Mouse (Mus musculus) retina, adult 2 months (tissue): ENCODE measurements around the gene Syngr2.
"Not testable (repeated sequence)": the region's sequence is repeated elsewhere in the genome, so short reads cannot be mapped to it uniquely, and the experiment has no call there.

ENCODE experiments used
- DNase-seq: peaks from one replicate; pipeline ENCODE4 v3.0.0-alpha.2; 2012; ENCODE audit warnings: low read depth, low spot score

Gene Syngr2

DNA sequence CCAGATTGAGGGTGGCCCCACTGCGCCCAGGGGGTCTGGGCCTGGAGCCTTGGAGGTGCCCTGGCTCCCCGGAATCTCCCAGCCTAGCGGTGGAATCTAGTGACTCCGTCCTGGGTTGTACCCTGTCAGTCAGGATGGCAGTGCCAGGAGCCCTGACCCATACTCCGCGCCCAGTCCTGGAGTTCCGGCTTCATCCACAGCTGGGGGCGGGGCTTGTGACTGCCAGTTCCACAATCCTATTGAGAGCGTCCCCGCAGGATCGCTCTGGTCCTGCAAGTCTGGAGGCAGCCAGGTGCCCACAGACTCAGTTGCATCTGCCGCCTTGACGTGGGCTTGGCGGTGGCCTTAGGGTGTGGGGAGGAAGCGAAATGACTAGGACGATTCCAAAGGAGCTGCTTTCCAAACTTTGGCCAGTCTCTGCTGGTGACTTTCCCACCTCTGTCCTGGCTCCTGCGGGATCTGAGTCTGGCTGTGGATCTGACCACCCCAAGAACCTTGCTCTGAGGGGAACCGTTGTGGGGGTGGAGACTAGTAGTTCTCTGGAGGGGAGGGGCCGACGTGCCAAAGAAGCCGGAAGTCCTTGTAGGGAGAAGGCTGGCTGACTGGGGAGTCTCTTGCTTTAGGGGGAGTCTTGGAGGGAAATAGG, 1.1 kb downstream of the Syngr2 start:
- peak; percentile 56 for DNase-seq

DNA sequence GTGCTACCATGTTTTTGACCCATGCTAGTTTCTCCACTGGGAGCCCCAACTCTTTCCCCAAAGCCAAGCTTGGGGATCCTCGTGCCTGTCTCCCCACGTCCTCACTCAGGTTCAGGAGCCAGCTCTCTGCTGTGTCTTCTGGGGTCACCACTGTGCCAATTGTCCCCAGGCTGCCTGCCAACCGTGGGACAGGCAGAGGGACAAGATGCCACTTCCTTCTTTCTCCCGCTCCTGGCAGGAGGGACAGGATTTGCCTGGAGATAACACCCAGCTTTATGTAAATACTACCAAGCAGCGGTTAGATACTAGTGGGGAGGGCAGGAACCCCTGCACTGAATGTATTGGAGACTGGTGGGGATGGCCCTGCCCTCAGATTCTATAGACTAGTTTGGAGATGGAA, 4.4 kb downstream of the Syngr2 start:
- no peak for DNase-seq

DNA sequence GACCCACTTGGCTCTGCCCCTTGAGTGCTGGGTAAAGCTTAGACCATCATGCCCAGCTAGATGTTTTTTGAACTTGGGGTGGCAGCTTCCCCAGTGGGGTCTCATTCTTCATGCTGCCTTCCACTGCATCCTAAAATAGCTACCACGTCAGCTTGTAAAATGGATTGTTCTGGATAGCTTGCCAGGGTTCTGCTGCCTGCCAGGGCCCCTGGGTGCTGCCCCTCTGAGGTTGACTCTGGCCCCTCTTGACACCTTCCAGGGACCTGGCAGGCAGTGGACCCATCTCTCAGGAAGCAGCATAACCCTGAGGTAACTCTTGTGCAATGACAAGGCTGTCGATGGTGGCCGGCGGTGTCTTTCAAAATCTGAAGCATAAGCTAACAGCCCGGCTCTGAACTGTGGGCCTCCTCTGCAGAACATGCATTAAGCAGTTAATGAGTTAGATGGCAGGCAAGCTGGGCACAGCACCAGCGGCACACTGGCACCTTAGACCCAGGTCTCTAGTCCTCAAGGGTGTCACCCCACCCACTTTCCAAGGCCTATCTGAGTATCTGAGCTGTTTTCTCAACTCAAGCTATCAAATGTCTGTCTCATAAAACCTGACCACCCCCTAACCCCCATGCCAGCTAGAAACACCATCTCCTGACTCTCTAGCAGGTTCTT, 5.4 kb downstream of the Syngr2 start:
- no peak for DNase-seq

DNA sequence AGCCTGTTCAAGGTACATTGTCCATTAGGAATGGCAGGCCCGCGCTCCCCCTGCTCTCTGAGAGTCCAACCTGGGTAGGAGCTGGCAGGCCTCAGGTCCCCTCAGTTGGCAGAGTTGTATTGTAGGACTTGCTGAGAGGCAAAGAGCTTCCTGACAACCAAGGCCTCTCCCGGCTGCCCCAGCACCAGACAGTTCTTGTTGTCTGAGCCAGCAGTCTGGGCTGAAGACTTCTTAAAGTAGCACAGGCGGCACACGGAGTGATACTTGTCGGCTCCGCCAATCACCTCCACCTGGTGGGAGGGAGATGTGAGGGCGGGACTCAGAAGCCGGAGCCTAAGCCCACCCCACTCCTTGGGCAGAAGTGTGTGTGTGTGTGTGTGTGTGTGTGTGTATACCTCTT, 6.4 kb downstream of the Syngr2 start:
- not testable (repeated sequence) for DNase-seq

DNA sequence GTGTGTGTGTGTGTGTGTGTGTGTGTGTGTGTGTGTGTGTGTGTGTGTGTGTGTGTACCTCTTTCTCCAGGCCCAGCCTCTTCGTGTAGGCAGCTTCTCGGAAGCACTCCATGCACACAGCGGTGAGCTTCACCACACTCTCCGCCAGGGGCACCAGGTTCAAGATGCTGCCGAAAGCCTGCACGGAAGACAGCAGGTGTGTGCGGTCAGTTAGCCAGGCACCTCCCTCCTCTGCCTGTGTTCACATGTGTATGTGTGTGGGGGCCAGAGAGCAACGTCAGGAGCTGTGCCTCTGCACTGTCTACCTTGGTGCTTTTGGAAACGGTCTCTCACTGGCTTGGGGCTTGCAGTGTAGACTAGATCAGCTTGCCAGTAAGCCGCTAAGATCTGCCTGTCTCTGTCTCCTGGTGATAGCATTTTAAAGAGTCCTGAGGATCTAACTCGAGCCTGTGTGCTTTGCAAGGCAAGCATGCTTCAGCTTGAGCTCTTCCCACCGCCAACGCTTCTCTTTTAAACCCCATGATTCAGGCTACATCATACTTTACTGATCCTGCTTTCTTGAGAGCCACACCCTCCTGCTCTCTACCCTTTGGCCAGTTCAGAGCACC, 7.0 kb downstream of the Syngr2 start:
- DNase-seq = no peak

DNA sequence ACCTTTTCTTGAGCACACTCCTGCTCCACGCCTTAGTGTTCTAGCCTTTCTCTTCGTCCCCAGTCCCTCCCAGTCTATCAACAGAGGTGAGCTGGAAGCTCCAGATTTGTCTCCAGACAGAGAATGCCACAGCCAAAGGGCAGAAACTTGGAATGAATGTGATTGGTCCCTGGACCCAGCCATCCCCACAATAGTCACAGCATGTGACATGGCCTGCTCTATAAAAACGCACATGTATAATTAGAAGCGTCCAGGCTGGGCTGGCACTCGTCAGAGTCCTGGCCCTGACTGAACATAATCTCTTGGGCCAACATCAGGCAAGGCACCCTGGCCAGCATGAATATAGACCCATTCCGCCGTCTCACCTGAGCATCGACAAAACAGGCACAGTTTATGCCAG, 9.6 kb downstream of the Syngr2 start:
- DNase-seq = no peak

DNA sequence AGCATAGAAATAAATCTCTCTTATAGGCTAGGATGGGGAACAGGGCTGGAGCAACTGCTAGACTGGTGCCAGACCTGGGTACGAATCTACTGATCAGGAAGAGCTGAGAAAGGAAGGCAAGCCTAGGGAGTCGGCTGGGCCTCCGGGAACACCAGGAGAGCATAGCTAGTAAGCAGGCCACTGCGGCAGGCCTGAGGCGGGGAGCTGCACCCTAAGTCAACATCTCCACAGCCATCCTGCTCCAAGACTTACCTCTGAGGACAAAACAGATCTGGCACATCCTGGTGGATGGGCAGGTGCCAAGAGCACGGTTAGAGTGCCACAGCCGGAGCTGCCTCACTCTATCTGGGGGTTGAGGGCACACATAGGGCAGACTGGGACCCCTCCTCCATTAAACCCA, 10.7 kb downstream of the Syngr2 start:
- DNase-seq = no peak

DNA sequence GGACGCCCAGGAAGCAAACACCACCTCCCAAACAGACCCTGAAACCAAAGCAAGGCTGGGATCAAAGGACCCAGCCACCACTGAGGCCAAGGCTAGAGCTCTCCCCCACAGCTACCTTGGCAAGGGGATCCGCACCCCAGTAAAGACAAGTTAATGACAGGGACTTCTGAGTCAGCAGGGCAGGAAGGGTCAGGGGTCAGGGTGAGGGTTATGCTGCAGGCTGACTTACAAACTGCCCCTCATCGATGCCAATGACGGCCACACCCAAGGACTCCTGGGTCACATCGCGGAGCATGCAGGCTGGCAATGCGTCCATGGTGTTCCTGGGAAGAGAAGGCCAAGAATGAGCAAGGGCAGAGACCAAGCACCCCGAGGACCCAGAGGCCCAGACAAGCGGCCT, 12.4 kb downstream of the Syngr2 start:
- no peak for DNase-seq

DNA sequence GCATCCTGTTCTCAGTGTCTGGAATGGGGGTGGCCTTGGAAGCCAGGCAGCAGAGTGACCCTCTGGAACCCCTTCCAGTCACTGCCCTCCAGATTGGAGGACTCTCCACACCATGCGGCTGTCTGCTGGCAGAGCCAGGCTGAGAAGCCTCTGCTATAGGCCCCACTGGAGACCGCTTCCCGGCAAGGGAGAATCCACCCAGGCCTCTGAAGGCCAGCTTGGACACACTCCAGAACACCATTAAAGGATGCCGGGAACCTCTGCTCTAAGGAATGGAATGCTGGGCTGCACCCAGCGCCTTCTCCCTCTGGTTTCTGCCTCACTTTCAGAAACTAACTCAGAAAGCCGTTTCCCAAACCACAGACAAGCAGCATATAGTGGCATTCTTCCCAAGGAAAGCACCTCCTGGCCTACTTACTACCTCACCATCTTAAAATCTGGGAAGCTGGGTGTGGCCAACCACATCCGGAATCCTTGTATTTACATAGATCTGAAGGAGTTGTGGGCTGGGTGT, 13.3 kb downstream of the Syngr2 start:
- no peak for DNase-seq

DNA sequence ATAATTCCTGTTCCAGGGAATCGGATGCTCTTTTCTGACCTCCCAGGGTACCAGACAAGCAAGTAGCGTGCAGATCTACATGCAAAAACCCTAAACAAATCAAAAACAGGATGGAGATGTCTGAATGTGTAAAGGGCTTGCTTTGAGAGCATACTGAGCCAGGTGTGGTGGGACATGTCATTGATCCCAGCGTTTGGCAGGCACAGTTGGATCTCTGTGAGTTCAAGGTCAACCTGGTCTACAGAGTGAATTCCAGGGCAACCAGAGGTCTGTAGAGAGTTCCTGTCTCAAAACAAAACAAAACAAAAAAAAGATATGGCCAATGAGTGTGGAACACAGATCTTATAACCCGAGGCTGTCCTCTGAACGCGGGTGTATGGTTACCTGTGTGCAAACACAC, 13.9 kb downstream of the Syngr2 start:
- no peak for DNase-seq

DNA sequence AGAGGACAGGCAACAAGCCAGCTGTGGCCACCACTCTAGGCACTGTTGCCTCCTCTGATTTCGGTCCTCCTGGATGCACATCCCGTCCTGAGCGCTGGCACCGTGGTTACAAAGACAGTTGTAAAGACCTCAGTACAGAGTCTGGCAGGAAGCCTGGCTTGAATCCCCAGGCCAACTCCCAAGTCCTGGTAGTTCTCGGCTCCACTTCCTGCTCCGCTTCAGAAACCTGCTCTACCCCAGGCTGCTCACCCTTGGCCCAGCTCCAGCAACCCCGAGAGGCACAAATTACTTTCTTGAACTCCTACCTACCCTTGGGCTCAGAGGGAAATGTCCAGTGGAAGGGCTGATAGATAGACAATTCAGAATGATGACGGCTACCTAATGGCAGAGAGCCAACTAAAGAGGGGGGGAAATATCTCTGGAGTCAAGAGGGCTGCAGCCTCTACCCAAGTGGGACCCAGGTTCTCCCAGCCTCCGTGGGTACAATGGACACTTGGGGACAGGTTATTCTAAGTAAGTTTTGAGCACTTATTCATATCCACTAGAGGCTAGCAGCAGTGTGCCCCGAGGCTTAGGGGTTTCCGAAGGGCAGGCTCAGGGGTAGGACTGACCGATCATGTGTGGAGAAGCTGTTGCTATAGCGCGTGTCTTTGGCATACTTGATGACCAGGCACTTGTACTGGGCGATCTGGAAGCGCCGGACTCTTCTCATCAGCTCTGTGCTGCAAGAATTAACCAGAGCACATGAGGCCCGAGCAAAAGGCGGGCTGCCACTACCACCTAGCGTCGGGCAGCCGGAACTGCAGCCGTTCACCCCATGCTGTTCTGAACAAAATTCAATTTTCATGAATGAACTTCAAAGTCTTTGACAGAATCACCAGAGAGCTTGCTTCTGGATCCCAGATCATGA, 14.8 kb downstream of the Syngr2 start:
- peak; percentile 48 for DNase-seq

DNA sequence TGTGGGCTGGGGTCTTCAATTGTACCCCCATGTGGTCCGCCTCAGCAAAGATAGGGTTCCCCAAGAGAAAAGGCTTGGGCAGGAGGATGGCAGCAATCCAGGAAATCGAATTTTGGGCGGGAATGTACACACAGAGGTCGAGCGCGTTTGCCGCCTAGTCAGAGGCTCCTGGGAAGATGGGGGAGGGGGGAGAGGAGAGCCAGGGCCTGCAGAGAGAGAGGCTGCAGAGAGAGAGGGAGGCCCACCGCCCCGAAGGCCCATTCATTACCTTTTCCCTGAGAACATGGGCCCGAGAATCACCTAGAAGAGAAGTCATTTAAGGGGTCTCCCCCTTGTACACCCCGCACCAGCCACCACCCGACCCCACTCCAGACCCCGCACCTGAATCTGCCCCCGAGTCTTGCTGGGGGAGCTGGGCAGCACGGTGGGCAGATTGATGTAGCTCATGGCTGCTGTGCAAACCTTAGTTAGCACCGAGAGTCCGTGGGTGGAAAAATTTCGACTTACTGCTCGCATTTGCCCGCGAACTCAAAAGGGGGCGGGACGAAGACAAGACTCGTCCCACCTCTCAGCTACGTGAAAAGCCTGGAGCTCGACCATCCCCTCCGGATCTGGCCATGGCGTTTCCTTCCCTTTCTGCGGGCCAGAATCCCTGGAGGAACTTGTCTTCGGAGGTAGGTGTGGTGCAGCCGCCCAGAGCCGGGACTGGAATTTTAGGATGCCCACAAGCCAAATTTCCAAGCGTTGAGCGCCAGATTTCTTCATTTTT, 16.0 kb downstream of the Syngr2 start, which contains the start of the genes Afmid and Tk1:
TSS of gene Afmid (plus strand) at position 592 of the 769 bp plus-strand sequence.
TSS of gene Tk1 (minus strand) at position 760 of the 769 bp plus-strand sequence.
- DNase-seq = no peak

DNA sequence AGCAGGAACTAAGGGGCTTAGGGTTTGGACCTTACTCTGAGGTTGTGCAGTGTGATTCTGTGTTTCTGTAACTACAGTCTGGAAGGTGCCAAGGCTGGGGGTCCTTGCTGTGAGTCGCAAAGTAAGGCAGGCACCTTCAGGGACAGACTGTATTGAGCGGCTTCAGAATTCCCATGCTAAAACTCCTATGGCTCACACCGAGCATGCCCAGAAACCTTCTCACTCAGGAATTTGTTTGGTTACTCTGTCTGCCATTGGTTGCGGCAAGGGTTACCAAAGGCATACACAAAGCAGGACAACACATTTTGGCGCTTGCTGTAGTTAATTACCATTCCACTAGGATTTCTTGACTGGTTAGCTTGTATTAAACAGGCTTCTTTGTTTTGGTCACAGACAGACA, 16.7 kb downstream of the Syngr2 start:
- no peak for DNase-seq

DNA sequence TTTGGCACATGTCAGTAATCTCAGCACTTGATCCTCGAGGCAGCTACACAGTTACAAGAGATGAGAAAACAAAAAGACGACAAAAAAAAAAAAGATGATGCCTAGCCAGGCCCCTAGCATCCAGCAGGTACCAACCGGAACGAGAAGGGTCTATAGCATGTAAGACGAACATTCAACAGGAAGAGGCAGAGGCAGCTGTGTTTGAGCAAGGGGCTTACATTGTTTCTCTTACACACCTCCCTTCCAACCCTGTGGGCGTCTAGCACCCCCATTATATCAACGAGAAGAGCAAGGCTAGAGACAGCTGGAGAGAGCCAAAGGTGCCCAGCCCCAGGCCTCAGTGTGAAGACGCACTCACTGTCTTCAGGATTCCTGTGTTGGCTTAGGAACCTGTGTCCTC, 17.4 kb downstream of the Syngr2 start:
- no peak for DNase-seq

DNA sequence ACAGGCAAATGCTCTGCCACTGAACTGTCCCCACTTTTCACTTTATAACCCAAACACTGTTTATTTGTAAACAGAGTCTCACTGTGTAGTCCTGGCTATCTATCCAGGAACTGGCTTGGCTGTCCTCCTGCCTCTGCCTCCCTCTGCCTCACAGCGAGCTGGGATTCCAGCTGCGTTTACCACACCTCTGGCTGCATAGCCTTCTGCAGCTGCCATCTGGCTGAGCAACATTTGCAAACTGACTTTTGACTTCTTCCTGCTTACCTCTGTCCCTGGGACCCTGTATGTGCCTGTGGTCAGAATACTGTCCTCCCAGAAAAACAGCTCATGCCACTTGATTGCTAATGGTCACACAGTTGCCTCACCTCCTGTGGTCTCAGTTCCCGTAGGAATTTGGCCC, 17.9 kb downstream of the Syngr2 start:
- no peak for DNase-seq

DNA sequence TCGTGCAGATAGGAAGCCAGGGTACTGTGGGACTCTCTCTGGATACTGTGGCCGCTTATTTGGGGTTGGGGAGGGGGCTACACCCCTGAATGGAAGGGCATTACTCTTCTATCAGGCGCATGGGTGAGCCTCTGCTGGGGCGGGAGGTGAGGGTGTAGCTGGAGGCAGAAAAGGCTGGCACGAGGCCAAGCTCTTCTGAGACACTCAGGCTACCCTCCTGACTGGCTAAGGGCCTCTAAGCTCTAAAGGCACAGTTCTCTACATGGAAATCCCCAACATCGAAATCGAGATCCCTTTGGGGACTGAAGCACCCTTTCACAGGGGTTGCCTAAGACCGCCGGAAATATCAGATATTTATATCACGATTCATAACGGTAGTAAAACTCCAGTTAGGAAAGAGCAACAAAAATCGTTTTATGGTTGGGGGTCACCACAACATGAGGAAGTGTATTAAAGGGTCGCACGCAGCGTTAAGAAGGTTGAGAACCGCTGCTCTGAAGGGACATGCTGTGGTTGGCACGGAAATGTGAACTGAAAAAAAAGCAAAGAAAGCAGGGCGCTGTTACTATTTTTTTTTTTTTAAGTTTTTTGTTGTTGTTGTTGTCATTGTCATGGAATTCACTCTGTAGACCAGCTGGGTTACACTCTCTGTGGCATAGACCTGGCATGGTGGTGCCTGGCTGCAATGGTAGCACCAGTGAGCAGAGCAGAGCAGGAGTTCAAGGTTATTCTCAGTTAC, 18.9 kb downstream of the Syngr2 start:
- DNase-seq = no peak

DNA sequence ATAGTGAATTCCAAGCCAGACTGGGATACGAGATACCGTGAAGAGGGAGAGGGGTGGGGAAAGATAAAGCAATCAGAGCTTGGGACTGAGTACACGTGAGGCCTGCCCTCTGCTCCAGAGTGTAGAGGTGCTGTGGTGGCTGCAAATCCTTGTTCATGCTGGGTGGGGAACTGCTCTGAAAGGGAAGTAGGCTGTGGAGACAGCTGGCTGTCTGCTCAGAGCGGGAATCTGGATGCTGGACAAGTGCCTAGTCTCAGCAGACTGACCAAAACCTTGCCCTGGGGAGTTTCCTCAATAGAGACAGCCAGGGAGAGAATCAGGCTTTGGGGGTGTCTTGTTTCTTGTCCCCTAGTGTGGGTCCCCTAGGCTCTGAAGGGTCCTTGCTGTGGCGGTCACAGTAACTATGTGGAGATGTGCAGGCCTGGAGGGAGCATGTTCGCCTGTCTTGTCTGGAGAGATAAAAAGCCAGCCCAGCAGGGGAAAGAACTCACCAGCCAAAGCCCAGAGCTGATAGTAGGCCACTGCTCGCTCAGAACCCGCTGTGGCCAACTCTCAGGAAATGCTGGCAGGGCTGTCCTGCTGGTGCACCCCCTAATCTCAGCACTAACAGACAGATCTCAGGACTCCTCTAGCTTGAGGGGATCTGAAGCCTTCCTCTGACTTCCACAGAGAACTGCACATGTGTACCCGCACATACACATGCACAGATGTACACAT, 19.6 kb downstream of the Syngr2 start:
- DNase-seq = no peak

DNA sequence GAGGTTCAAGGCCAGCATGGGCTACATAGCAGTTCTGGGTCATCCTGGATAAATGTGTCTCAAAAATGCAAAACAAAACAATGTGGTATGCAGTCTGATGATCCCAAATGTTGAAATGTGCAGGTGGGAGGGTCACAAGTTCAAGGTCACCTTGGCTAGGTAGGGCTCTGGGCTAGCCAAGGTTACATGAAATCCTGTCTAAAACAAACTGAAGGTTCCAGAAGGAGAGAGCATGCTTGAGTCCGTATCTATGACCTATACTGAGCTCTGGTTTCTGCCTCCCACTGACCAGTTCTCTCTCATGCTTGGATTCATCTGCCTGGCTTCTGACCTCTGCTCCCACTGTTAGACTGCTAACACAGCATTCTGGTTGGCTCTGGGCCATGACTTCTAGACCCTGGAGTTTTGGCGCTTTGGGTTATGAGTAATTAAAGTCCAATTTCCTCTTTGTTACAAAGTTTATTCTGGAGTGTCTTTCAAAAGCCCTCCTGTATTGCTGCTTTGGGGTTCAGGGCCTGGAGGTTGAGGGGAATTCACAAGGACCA, 20.3 kb downstream of the Syngr2 start:
- no peak for DNase-seq

DNA sequence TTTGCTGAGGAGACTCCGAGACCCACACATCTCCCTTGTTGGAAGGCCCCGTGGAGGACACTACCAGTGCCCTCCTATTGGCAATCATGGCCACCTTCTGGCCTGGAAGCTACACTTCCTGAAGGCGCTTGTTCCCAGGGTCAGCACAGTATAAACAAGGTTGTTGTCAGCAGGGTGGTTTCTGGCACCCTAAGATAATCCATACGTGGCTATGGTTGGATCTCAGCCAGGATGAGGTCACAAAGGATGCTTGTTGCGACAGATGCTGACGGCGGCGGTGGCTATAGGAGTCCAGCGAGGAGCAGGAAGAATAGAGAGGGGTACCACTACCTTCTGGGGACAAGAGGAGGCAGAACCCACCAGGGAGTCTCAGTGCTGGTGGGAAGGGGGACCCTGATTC, 20.9 kb downstream of the Syngr2 start:
- no peak for DNase-seq
